Mouse (Mus musculus) erythroblast, embryonic 14.5 days (primary cell): ENCODE measurements around the gene Rgl1. TPM values are rescaled to one million over a fixed set of nuclear protein-coding genes. Genes with fewer than 3 reads are reported as not detected.
"Not testable (repeated sequence)": the region's sequence is repeated elsewhere in the genome, so short reads cannot be mapped to it uniquely, and the experiment has no call there.

Experiments
- H3K27me3 ChIP-seq: 2 replicates; pipeline ENCODE4 v1.6.1; 2012; ENCODE audit warnings: inconsistent platforms; ENCODE audit not compliant: control insufficient read depth
- H3K36me3 ChIP-seq: 2 replicates; pipeline ENCODE4 v1.6.1; 2012; ENCODE audit warnings: mild to moderate bottlenecking, inconsistent platforms; ENCODE audit not compliant: control insufficient read depth
- H3K4me1 ChIP-seq: 2 replicates; pipeline ENCODE4 v1.6.1; 2012; ENCODE audit warnings: inconsistent platforms; ENCODE audit not compliant: control insufficient read depth
- H3K4me3 ChIP-seq: replicated peaks from 2 replicates; pipeline ENCODE3; 2012; ENCODE audit warnings: moderate library complexity, mild to moderate bottlenecking, inconsistent platforms
- H3K9me3 ChIP-seq: 2 replicates; pipeline ENCODE4 v1.6.1; 2012; ENCODE audit warnings: low read length, inconsistent platforms, mixed read lengths; ENCODE audit not compliant: control insufficient read depth
- GATA1 ChIP-seq: IDR thresholded peaks from 2 replicates; pipeline ENCODE4 v1.6.1; 2012; ENCODE audit warnings: low read length, inconsistent platforms, mixed read lengths
- TAL1 ChIP-seq: IDR thresholded peaks from 3 replicates; pipeline ENCODE4 v1.6.1; 2012; ENCODE audit warnings: low read length, inconsistent platforms, mixed read lengths
- polyA plus RNA-seq: library from polyadenylated mRNA; stranded (reverse); fragments of >175 nt; gene quantifications from 2 replicates; pipeline ENCODE4 v1.2.3, GENCODE M21; 2012

Gene Rgl1
- polyA plus RNA-seq, 1 experiment: 0.03 TPM

- H3K36me3 ChIP-seq: no peaks in the 10 kb centered on the region
- TF ChIP-seq GATA1 (no peak), TAL1 (no peak)
- no peaks in the 10 kb centered on the region for H3K9me3 ChIP-seq
- H3K4me1 ChIP-seq: no peaks in the 10 kb centered on the region
- no peaks in the 10 kb centered on the region for H3K27me3 ChIP-seq
- no peak overlapping the region for H3K4me3 ChIP-seq
Measured at GRCm38 (mm10) chr1:152656601-152657000, 109.5 kb downstream of the Rgl1 start.

- Histone ChIP-seq H3K27me3 (no peaks in the 10 kb centered on the region), H3K9me3 (no peaks in the 10 kb centered on the region), H3K4me3 (no peak overlapping the region), H3K36me3 (no peaks in the 10 kb centered on the region), H3K4me1 (no peaks in the 10 kb centered on the region)
- no peak for TF ChIP-seq GATA1
- TF ChIP-seq TAL1: no peak
Measured at GRCm38 (mm10) chr1:152654851-152655250, 111.3 kb downstream of the Rgl1 start.

GRCm38 (mm10) chr1:152651495-152651874 lies 114.7 kb downstream of the Rgl1 start:
- no peak overlapping the region for H3K4me3 ChIP-seq
- H3K27me3 ChIP-seq: no peaks in the 10 kb centered on the region
- no peaks in the 10 kb centered on the region for H3K36me3 ChIP-seq
- H3K9me3 ChIP-seq: no peaks in the 10 kb centered on the region
- no peaks in the 10 kb centered on the region for H3K4me1 ChIP-seq
- TF ChIP-seq GATA1: no peak
- TF ChIP-seq TAL1: no peak

- TF ChIP-seq TAL1: no peak
- no peak for TF ChIP-seq GATA1
- Histone ChIP-seq H3K36me3 (no peaks in the 10 kb centered on the region), H3K27me3 (no peaks in the 10 kb centered on the region), H3K9me3 (no peaks in the 10 kb centered on the region), H3K4me3 (no peak overlapping the region), H3K4me1 (no peaks in the 10 kb centered on the region)
Measured at GRCm38 (mm10) chr1:152650856-152651494, 115.2 kb downstream of the Rgl1 start.

- no peak for TF ChIP-seq TAL1
- TF ChIP-seq GATA1: no peak
- Histone ChIP-seq H3K4me3 (no peak overlapping the region), H3K36me3 (no peaks in the 10 kb centered on the region), H3K4me1 (no peaks in the 10 kb centered on the region), H3K9me3 (no peaks in the 10 kb centered on the region), H3K27me3 (no peaks in the 10 kb centered on the region)
Measured at GRCm38 (mm10) chr1:152648052-152648451, 118.1 kb downstream of the Rgl1 start.

GRCm38 (mm10) chr1:152642207-152642606 lies 123.9 kb downstream of the Rgl1 start:
- H3K36me3 ChIP-seq, H3K4me3 ChIP-seq, H3K4me1 ChIP-seq, H3K27me3 ChIP-seq, H3K9me3 ChIP-seq: not testable (repeated sequence)

- Histone ChIP-seq H3K36me3 (no peaks in the 10 kb centered on the region), H3K4me3 (no peak overlapping the region), H3K27me3 (no peaks in the 10 kb centered on the region), H3K4me1 (no peaks in the 10 kb centered on the region), H3K9me3 (no peaks in the 10 kb centered on the region)
- no peak for TF ChIP-seq TAL1
- no peak for TF ChIP-seq GATA1
Measured at GRCm38 (mm10) chr1:152640195-152640981, 125.8 kb downstream of the Rgl1 start.

GRCm38 (mm10) chr1:152639344-152639743 lies 126.8 kb downstream of the Rgl1 start:
- TF ChIP-seq GATA1: no peak
- TF ChIP-seq TAL1: no peak
- H3K4me1 ChIP-seq: no peaks in the 10 kb centered on the region
- no peak overlapping the region for H3K4me3 ChIP-seq
- no peaks in the 10 kb centered on the region for H3K9me3 ChIP-seq
- H3K27me3 ChIP-seq: no peaks in the 10 kb centered on the region
- H3K36me3 ChIP-seq: no peaks in the 10 kb centered on the region

- Histone ChIP-seq H3K27me3 (no peaks in the 10 kb centered on the region), H3K4me1 (no peaks in the 10 kb centered on the region), H3K4me3 (no peak overlapping the region), H3K36me3 (no peaks in the 10 kb centered on the region), H3K9me3 (no peaks in the 10 kb centered on the region; the same call in 1 of the 2 replicates)
- TF ChIP-seq TAL1 (no peak), GATA1 (no peak)
Measured at GRCm38 (mm10) chr1:152634638-152635037, 131.5 kb downstream of the Rgl1 start.
